Mouse (Mus musculus) forebrain, embryonic 15.5 days (tissue): ENCODE data around the gene Tnks1bp1. TPM values are rescaled to one million over a fixed set of nuclear protein-coding genes. Genes with fewer than 3 reads are reported as not detected.

Source experiments
- ATAC-seq: fragments of 200-750 bp; cut with Nextera tagmentation; replicated peaks from 2 replicates; pipeline ENCODE4 v1.8.0; 2017; ENCODE audit warnings: mild to moderate bottlenecking, moderate TSS enrichment, moderate library complexity
- H3K27ac ChIP-seq: fragments of 300-500 bp; sonication (generic); replicated peaks from 2 replicates; pipeline ENCODE4 v1.5.1; 2015; ENCODE audit warnings: mild to moderate bottlenecking, inconsistent platforms
- H3K27me3 ChIP-seq: fragments of 300-500 bp; sonication (generic); 2 replicates; pipeline ENCODE4 v1.6.1; 2015; ENCODE audit warnings: inconsistent platforms
- H3K36me3 ChIP-seq: fragments of 300-500 bp; sonication (generic); 2 replicates; pipeline ENCODE4 v1.6.1; 2015; ENCODE audit warnings: mild to moderate bottlenecking, inconsistent platforms
- H3K4me1 ChIP-seq: fragments of 300-500 bp; sonication (generic); 2 replicates; pipeline ENCODE4 v1.6.1; 2015; ENCODE audit warnings: inconsistent platforms
- H3K4me2 ChIP-seq: fragments of 300-500 bp; sonication (generic); replicated peaks from 2 replicates; pipeline ENCODE4 v1.6.1; 2015; ENCODE audit warnings: mild to moderate bottlenecking, inconsistent platforms
- H3K4me3 ChIP-seq: fragments of 300-500 bp; sonication (generic); 2 replicates; pipeline ENCODE4 v1.5.1; 2015; ENCODE audit warnings: mild to moderate bottlenecking, inconsistent platforms
- H3K9ac ChIP-seq: fragments of 300-500 bp; sonication (generic); replicated peaks from 2 replicates; pipeline ENCODE4 v1.6.1; 2015; ENCODE audit warnings: mild to moderate bottlenecking, inconsistent platforms
- H3K9me3 ChIP-seq: fragments of 300-500 bp; sonication (generic); 2 replicates; pipeline ENCODE4 v1.6.1; 2016; ENCODE audit warnings: inconsistent platforms
- WGBS: fragments of 180-500 bp; shearing (Covaris S2); methylation state at CpG from one replicate; pipeline ENCODE4 v1.1.7; 2015; ENCODE audit warnings: mixed read lengths; 5-methylcytosine and 5-hydroxymethylcytosine counted together
- polyA plus RNA-seq: library from polyadenylated mRNA; unstranded; fragments of >200 nt; fragmentation: Nextera tagmentation; extraction: Ambion mirVana; gene quantifications from 2 replicates; pipeline ENCODE4 v1.2.1, GENCODE M21; 2015

The Tnks1bp1 gene
- polyA plus RNA-seq, 1 experiment from 2014 or later, result 29.2 TPM

- Histone ChIP-seq H3K27me3 (no peaks in the 10 kb centered on the region), H3K4me2 (no peak overlapping the region), H3K4me1 (no peaks in the 10 kb centered on the region), H3K4me3 (no peak overlapping the region), H3K9ac (no peak overlapping the region), H3K36me3 (no peaks in the 10 kb centered on the region), H3K27ac (no peak overlapping the region), H3K9me3 (no peaks in the 10 kb centered on the region)
- no peak for ATAC-seq
- 20% methylated on average over 4 of the region's 4 CpGs for WGBS
These were observed 25.8 kb upstream of the Tnks1bp1 start for GRCm38 (mm10) chr2:85022043-85022442.

- Histone ChIP-seq H3K27me3 (no peaks in the 10 kb centered on the region), H3K27ac (no peak overlapping the region), H3K4me2 (no peak overlapping the region), H3K9me3 (no peaks in the 10 kb centered on the region), H3K36me3 (no peaks in the 10 kb centered on the region), H3K4me1 (no peaks in the 10 kb centered on the region), H3K9ac (no peak overlapping the region), H3K4me3 (no peak overlapping the region)
- WGBS, result 76% methylated on average over 3 of the region's 3 CpGs
- no peak for ATAC-seq
These were observed 21.6 kb upstream of the Tnks1bp1 start for GRCm38 (mm10) chr2:85026178-85026577.

GRCm38 (mm10) chr2:85027281-85027680 is 20.5 kb upstream of the Tnks1bp1 start:
- WGBS, result 80% methylated on average over 5 of the region's 5 CpGs

GRCm38 (mm10) chr2:85029897-85030296 is 17.9 kb upstream of the Tnks1bp1 start:
- Histone ChIP-seq H3K9ac (no peak overlapping the region), H3K27ac (no peak overlapping the region), H3K27me3 (no peaks in the 10 kb centered on the region), H3K4me1 (no peaks in the 10 kb centered on the region), H3K4me3 (no peak overlapping the region), H3K9me3 (no peaks in the 10 kb centered on the region), H3K36me3 (no peaks in the 10 kb centered on the region), H3K4me2 (no peak overlapping the region)
- no peak for ATAC-seq
- WGBS, result 55% methylated on average over 6 of the region's 6 CpGs

More at GRCm38 (mm10) chr2:85027281-85027680, 20.5 kb upstream of the Tnks1bp1 start:
- no peaks in the 10 kb centered on the region for H3K9me3 ChIP-seq
- ATAC-seq, result no peak
- no peak overlapping the region for H3K4me3 ChIP-seq
- no peaks in the 10 kb centered on the region for H3K4me1 ChIP-seq
- H3K27ac ChIP-seq, result no peak overlapping the region
- H3K27me3 ChIP-seq, result no peaks in the 10 kb centered on the region
- H3K9ac ChIP-seq, result no peak overlapping the region
- no peak overlapping the region for H3K4me2 ChIP-seq
- H3K36me3 ChIP-seq, result no peaks in the 10 kb centered on the region

- Histone ChIP-seq H3K9ac (no peak overlapping the region), H3K4me2 (no peak overlapping the region), H3K9me3 (no peaks in the 10 kb centered on the region), H3K4me1 (no peaks in the 10 kb centered on the region), H3K27me3 (no peaks in the 10 kb centered on the region), H3K27ac (no peak overlapping the region), H3K36me3 (no peaks in the 10 kb centered on the region), H3K4me3 (no peak overlapping the region)
- ATAC-seq, result no peak
- WGBS, result 67% methylated on average over 6 of the region's 6 CpGs
These were observed 16.8 kb upstream of the Tnks1bp1 start for GRCm38 (mm10) chr2:85030989-85031388.

GRCm38 (mm10) chr2:85033121-85033520 is 14.7 kb upstream of the Tnks1bp1 start:
- H3K36me3 ChIP-seq, result no peaks in the 10 kb centered on the region
- H3K4me3 ChIP-seq, result no peak overlapping the region
- no peak overlapping the region for H3K4me2 ChIP-seq
- 89% methylated on average over 2 of the region's 2 CpGs for WGBS
- H3K4me1 ChIP-seq, result peaks cover 12% of the 10 kb centered on the region
- H3K27me3 ChIP-seq, result no peaks in the 10 kb centered on the region
- H3K9ac ChIP-seq, result no peak overlapping the region
- ATAC-seq, result no peak
- no peaks in the 10 kb centered on the region for H3K9me3 ChIP-seq
- H3K27ac ChIP-seq, result no peak overlapping the region

GRCm38 (mm10) chr2:85034169-85034568 is 13.7 kb upstream of the Tnks1bp1 start:
- peaks cover 18% of the 10 kb centered on the region for H3K4me1 ChIP-seq
- no peak overlapping the region for H3K27ac ChIP-seq
- no peak overlapping the region for H3K4me3 ChIP-seq
- 81% methylated on average over 7 of the region's 7 CpGs for WGBS
- no peaks in the 10 kb centered on the region for H3K27me3 ChIP-seq
- no peak for ATAC-seq
- H3K36me3 ChIP-seq, result no peaks in the 10 kb centered on the region
- H3K9me3 ChIP-seq, result no peaks in the 10 kb centered on the region
- no peak overlapping the region for H3K4me2 ChIP-seq
- H3K9ac ChIP-seq, result no peak overlapping the region

GRCm38 (mm10) chr2:85036507-85037046 is 11.2 kb upstream of the Tnks1bp1 start:
- WGBS, result 9% methylated on average over 11 of the region's 11 CpGs
- Histone ChIP-seq H3K4me2 (peak overlapping the region; percentile 74), H3K9me3 (no peaks in the 10 kb centered on the region), H3K9ac (peak overlapping the region; percentile 98), H3K27me3 (no peaks in the 10 kb centered on the region), H3K4me1 (peaks cover 18% of the 10 kb centered on the region), H3K36me3 (peaks cover 23% of the 10 kb centered on the region), H3K4me3 (peak overlapping the region; percentile 87), H3K27ac (peak overlapping the region; percentile 74)
- peak; percentile 65 for ATAC-seq

- H3K9ac ChIP-seq, result peak within 1 kb of the TSS; percentile 98
- H3K4me2 ChIP-seq, result peak within 1 kb of the TSS; percentile 74
- peaks cover 18% of the 10 kb centered on the region for H3K4me1 ChIP-seq
- ATAC-seq, result peak; percentile 98
- H3K9me3 ChIP-seq, result no peaks in the 10 kb centered on the region
- H3K4me3 ChIP-seq, result peak within 1 kb of the TSS; percentile 87
- peaks cover 30% of the 10 kb centered on the region for H3K36me3 ChIP-seq
- WGBS, result 1% methylated on average over 66 of the region's 66 CpGs
- no peaks in the 10 kb centered on the region for H3K27me3 ChIP-seq
- peak within 1 kb of the TSS; percentile 74 for H3K27ac ChIP-seq
These were observed 10.5 kb upstream of the Tnks1bp1 start, which contains the start of the genes Ssrp1 and P2rx3 for GRCm38 (mm10) chr2:85037047-85038026. Gene Ssrp1 (plus strand): TSS chr2:85037234. Gene P2rx3 (minus strand): TSS chr2:85037462.

- Histone ChIP-seq H3K36me3 (peaks cover 40% of the 10 kb centered on the region), H3K27me3 (no peaks in the 10 kb centered on the region), H3K4me1 (peaks cover 18% of the 10 kb centered on the region), H3K9ac (peak overlapping the region; percentile 98), H3K4me2 (peak overlapping the region; percentile 74), H3K4me3 (peak overlapping the region; percentile 87), H3K9me3 (no peaks in the 10 kb centered on the region), H3K27ac (no peak overlapping the region)
- WGBS, result 75% methylated on average over 13 of the region's 13 CpGs
- ATAC-seq, result no peak
These were observed 9.5 kb upstream of the Tnks1bp1 start for GRCm38 (mm10) chr2:85038336-85038735.

GRCm38 (mm10) chr2:85043623-85044022 is 4.2 kb upstream of the Tnks1bp1 start:
- H3K4me2 ChIP-seq, result no peak overlapping the region
- H3K36me3 ChIP-seq, result peaks cover 74% of the 10 kb centered on the region
- no peak for ATAC-seq
- H3K27ac ChIP-seq, result no peak overlapping the region
- WGBS, result 92% methylated on average over 7 of the region's 7 CpGs
- no peaks in the 10 kb centered on the region for H3K9me3 ChIP-seq
- no peak overlapping the region for H3K4me3 ChIP-seq
- no peak overlapping the region for H3K9ac ChIP-seq
- H3K27me3 ChIP-seq, result no peaks in the 10 kb centered on the region
- peaks cover 15% of the 10 kb centered on the region for H3K4me1 ChIP-seq

GRCm38 (mm10) chr2:85046222-85046621 is 1.6 kb upstream of the Tnks1bp1 start:
- Histone ChIP-seq H3K36me3 (peaks cover 55% of the 10 kb centered on the region), H3K27me3 (no peaks in the 10 kb centered on the region), H3K4me3 (no peak overlapping the region), H3K27ac (no peak overlapping the region), H3K4me2 (no peak overlapping the region), H3K9ac (no peak overlapping the region), H3K9me3 (no peaks in the 10 kb centered on the region), H3K4me1 (peaks cover 38% of the 10 kb centered on the region)
- no peak for ATAC-seq
- WGBS, result 74% methylated on average over 8 of the region's 8 CpGs
